Mouse (Mus musculus) small intestine, adult 2 months (tissue): Measurements from ENCODE around the gene Ppp2r5c.

Experiments used
- CTCF ChIP-seq: fragments of 200-500 bp; IDR thresholded peaks from 2 replicates; pipeline ENCODE4 v1.5.1; 2012; ENCODE audit warnings: low read depth, mild to moderate bottlenecking, control low read depth, inconsistent platforms, low read length, moderate library complexity, mixed read lengths; ENCODE audit not compliant: insufficient replicate concordance, insufficient read length; ENCODE audit errors: extremely low read depth
- POLR2A ChIP-seq: fragments of 200-500 bp; IDR thresholded peaks from 2 replicates; pipeline ENCODE4 v1.6.1; 2012; ENCODE audit warnings: low read depth, mild to moderate bottlenecking, control low read depth, inconsistent platforms, low read length, moderate library complexity

- TF ChIP-seq POLR2A: no peak
- no peak for TF ChIP-seq CTCF
These were observed 36.8 kb downstream of the Ppp2r5c start for GRCm38 (mm10) chr12:110483761-110484160.
